Mouse (Mus musculus) liver, embryonic 13.5 days (tissue): ENCODE measurements at regions not wholly inside any gene's neighbourhood (a gene's known extent, or its start where the extent isn't known, plus 50 kb on each side); places are given as distances from the start of the nearest gene placed in this dataset.
"Not testable (repeated sequence)": the region's sequence is repeated elsewhere in the genome, so short reads cannot be mapped to it uniquely, and the experiment has no call there.

Source experiments
- ATAC-seq: fragments of 200-750 bp; cut with Nextera tagmentation; 2 replicates; pipeline ENCODE4 v1.8.0; 2017; ENCODE audit warnings: low read depth, mild to moderate bottlenecking, moderate number of reproducible peaks, moderate library complexity
- DNase-seq: peaks from one replicate; pipeline ENCODE4 v3.0.0; 2022
- H3K27ac ChIP-seq: fragments of 300-500 bp; sonication (generic); 2 replicates; pipeline ENCODE4 v1.5.1; 2015; ENCODE audit warnings: moderate library complexity, mild to moderate bottlenecking, inconsistent platforms
- H3K27me3 ChIP-seq: fragments of 300-500 bp; sonication (generic); 2 replicates; pipeline ENCODE4 v1.6.1; 2015; ENCODE audit warnings: mild to moderate bottlenecking, inconsistent platforms
- H3K36me3 ChIP-seq: fragments of 300-500 bp; sonication (generic); 2 replicates; pipeline ENCODE4 v1.6.1; 2015; ENCODE audit warnings: mild to moderate bottlenecking, inconsistent platforms
- H3K4me1 ChIP-seq: fragments of 300-500 bp; sonication (generic); replicated peaks from 2 replicates; pipeline ENCODE4 v1.6.1; 2015; ENCODE audit warnings: inconsistent platforms
- H3K4me2 ChIP-seq: fragments of 300-500 bp; sonication (generic); 2 replicates; pipeline ENCODE4 v1.6.1; 2015; ENCODE audit warnings: inconsistent platforms, mild to moderate bottlenecking, moderate library complexity
- H3K4me3 ChIP-seq: fragments of 300-500 bp; sonication (generic); replicated peaks from 2 replicates; pipeline ENCODE4 v1.5.1; 2015; ENCODE audit warnings: mild to moderate bottlenecking, inconsistent platforms
- H3K9ac ChIP-seq: fragments of 300-500 bp; sonication (generic); 2 replicates; pipeline ENCODE4 v1.6.1; 2015; ENCODE audit warnings: mild to moderate bottlenecking, inconsistent platforms
- H3K9me3 ChIP-seq: fragments of 300-500 bp; sonication (generic); replicated peaks from 2 replicates; pipeline ENCODE4 v1.6.1; 2016; ENCODE audit warnings: inconsistent platforms
- WGBS: fragments of 180-500 bp; shearing (Covaris S2); methylation state at CpG from one replicate; pipeline ENCODE4 v1.1.7; 2015; ENCODE audit not compliant: insufficient replicate concordance; 5-methylcytosine and 5-hydroxymethylcytosine counted together

- 20% methylated on average over 5 of the region's 5 CpGs for WGBS
- H3K27ac ChIP-seq: no peak overlapping the region
- ATAC-seq: no peak
Measured at GRCm38 (mm10) chr6:53207781-53208180, 79.3 kb upstream of the Creb5 start.

GRCm38 (mm10) chr6:53207361-53207760, 79.7 kb upstream of the Creb5 start:
- H3K4me2 ChIP-seq: no peak overlapping the region
- DNase-seq (no peak), ATAC-seq (no peak)
- no peak overlapping the region for H3K4me3 ChIP-seq
- H3K36me3 ChIP-seq: no peaks in the 10 kb centered on the region
- no peaks in the 10 kb centered on the region for H3K9me3 ChIP-seq
- no peak overlapping the region for H3K27ac ChIP-seq
- 60% methylated on average over 2 of the region's 2 CpGs for WGBS
- H3K4me1 ChIP-seq: no peaks in the 10 kb centered on the region
- H3K9ac ChIP-seq: no peak overlapping the region
- H3K27me3 ChIP-seq: no peaks in the 10 kb centered on the region

More at GRCm38 (mm10) chr6:53207781-53208180, 79.3 kb upstream of the Creb5 start:
- no peak overlapping the region for H3K9ac ChIP-seq
- no peak overlapping the region for H3K4me3 ChIP-seq
- H3K4me1 ChIP-seq: no peaks in the 10 kb centered on the region
- H3K36me3 ChIP-seq: no peaks in the 10 kb centered on the region
- no peaks in the 10 kb centered on the region for H3K27me3 ChIP-seq
- no peak overlapping the region for H3K4me2 ChIP-seq
- H3K9me3 ChIP-seq: no peaks in the 10 kb centered on the region
- no peak for DNase-seq

- 19% methylated on average over 10 of the region's 10 CpGs for WGBS
- H3K4me3 ChIP-seq: no peak overlapping the region
- ATAC-seq: no peak
- H3K4me2 ChIP-seq: no peak overlapping the region
- H3K9me3 ChIP-seq: no peaks in the 10 kb centered on the region
- DNase-seq: no peak
- H3K27ac ChIP-seq: no peak overlapping the region
- no peak overlapping the region for H3K9ac ChIP-seq
- H3K4me1 ChIP-seq: no peaks in the 10 kb centered on the region
- no peaks in the 10 kb centered on the region for H3K36me3 ChIP-seq
- no peaks in the 10 kb centered on the region for H3K27me3 ChIP-seq
Measured at GRCm38 (mm10) chr6:53201281-53201956, 85.7 kb upstream of the Creb5 start.

- Histone ChIP-seq H3K4me3 (no peak overlapping the region), H3K27ac (no peak overlapping the region), H3K4me2 (no peak overlapping the region), H3K4me1 (no peaks in the 10 kb centered on the region), H3K27me3 (no peaks in the 10 kb centered on the region), H3K9me3 (no peaks in the 10 kb centered on the region), H3K9ac (no peak overlapping the region), H3K36me3 (no peaks in the 10 kb centered on the region)
- DNase-seq (no peak), ATAC-seq (no peak)
- 79% methylated on average over 2 of the region's 2 CpGs for WGBS
Measured at GRCm38 (mm10) chr6:53199474-53199873, 87.6 kb upstream of the Creb5 start.

- not testable (repeated sequence) for H3K27me3 ChIP-seq, H3K27ac ChIP-seq, H3K9ac ChIP-seq, H3K4me1 ChIP-seq, DNase-seq, H3K9me3 ChIP-seq, ATAC-seq, H3K4me2 ChIP-seq, H3K36me3 ChIP-seq, H3K4me3 ChIP-seq
- WGBS: 82% methylated on average over 17 of the region's 17 CpGs
Measured at GRCm38 (mm10) chr6:53182131-53182530, 104.9 kb upstream of the Creb5 start.

- ATAC-seq: no peak
- Histone ChIP-seq H3K9ac (no peak overlapping the region), H3K4me3 (no peak overlapping the region), H3K27ac (no peak overlapping the region), H3K36me3 (no peaks in the 10 kb centered on the region), H3K4me1 (peaks cover 17% of the 10 kb centered on the region), H3K27me3 (no peaks in the 10 kb centered on the region), H3K4me2 (peak overlapping the region; percentile 42), H3K9me3 (no peaks in the 10 kb centered on the region)
- DNase-seq: no peak
- 7% methylated on average over 10 of the region's 10 CpGs for WGBS
Measured at GRCm38 (mm10) chr6:53164423-53164841, 96.0 kb upstream of the Jazf1 start.

- Histone ChIP-seq H3K4me2 (no peak overlapping the region), H3K27ac (no peak overlapping the region), H3K9me3 (no peaks in the 10 kb centered on the region), H3K4me1 (peaks cover 17% of the 10 kb centered on the region), H3K9ac (no peak overlapping the region), H3K27me3 (no peaks in the 10 kb centered on the region), H3K4me3 (no peak overlapping the region), H3K36me3 (no peaks in the 10 kb centered on the region)
- 36% methylated on average over 7 of the region's 7 CpGs for WGBS
- no peak for ATAC-seq
- DNase-seq: no peak
Measured at GRCm38 (mm10) chr6:53163091-53163490, 94.7 kb upstream of the Jazf1 start.

GRCm38 (mm10) chr6:53161627-53162026, 93.2 kb upstream of the Jazf1 start:
- Histone ChIP-seq H3K27me3 (no peaks in the 10 kb centered on the region), H3K4me2 (peak overlapping the region; percentile 28), H3K36me3 (no peaks in the 10 kb centered on the region), H3K4me1 (peaks cover 17% of the 10 kb centered on the region), H3K27ac (no peak overlapping the region), H3K9me3 (no peaks in the 10 kb centered on the region), H3K4me3 (no peak overlapping the region), H3K9ac (no peak overlapping the region)
- WGBS: 15% methylated on average over 2 of the region's 2 CpGs
- DNase-seq: no peak
- peak; percentile 84 for ATAC-seq

- ATAC-seq: no peak
- Histone ChIP-seq H3K9ac (no peak overlapping the region), H3K9me3 (no peaks in the 10 kb centered on the region), H3K4me2 (no peak overlapping the region), H3K27me3 (no peaks in the 10 kb centered on the region), H3K4me1 (no peaks in the 10 kb centered on the region), H3K36me3 (no peaks in the 10 kb centered on the region), H3K4me3 (no peak overlapping the region), H3K27ac (no peak overlapping the region)
- WGBS: 47% methylated on average over 4 of the region's 4 CpGs
- no peak for DNase-seq
Measured at GRCm38 (mm10) chr6:53154621-53155020, 86.2 kb upstream of the Jazf1 start.

GRCm38 (mm10) chr6:53147478-53147877, 79.0 kb upstream of the Jazf1 start:
- Histone ChIP-seq H3K9me3 (no peaks in the 10 kb centered on the region), H3K27ac (no peak overlapping the region), H3K9ac (no peak overlapping the region), H3K4me3 (no peak overlapping the region), H3K36me3 (no peaks in the 10 kb centered on the region), H3K4me2 (no peak overlapping the region), H3K4me1 (no peaks in the 10 kb centered on the region), H3K27me3 (no peaks in the 10 kb centered on the region)
- WGBS: 52% methylated on average over 5 of the region's 5 CpGs
- no peak for ATAC-seq
- no peak for DNase-seq

- H3K4me2 ChIP-seq: no peak overlapping the region
- H3K36me3 ChIP-seq: no peaks in the 10 kb centered on the region
- no peaks in the 10 kb centered on the region for H3K9me3 ChIP-seq
- no peak for DNase-seq
- H3K4me3 ChIP-seq: no peak overlapping the region
- ATAC-seq: no peak
- H3K4me1 ChIP-seq: no peaks in the 10 kb centered on the region
- H3K9ac ChIP-seq: no peak overlapping the region
- no peaks in the 10 kb centered on the region for H3K27me3 ChIP-seq
- WGBS: 18% methylated on average over 4 of the region's 4 CpGs
- no peak overlapping the region for H3K27ac ChIP-seq
Measured at GRCm38 (mm10) chr6:53143846-53144584, 75.6 kb upstream of the Jazf1 start.

GRCm38 (mm10) chr6:53134410-53134809, 66.0 kb upstream of the Jazf1 start:
- ATAC-seq: no peak
- H3K4me1 ChIP-seq: no peaks in the 10 kb centered on the region

More at GRCm38 (mm10) chr6:53134410-53134809, 66.0 kb upstream of the Jazf1 start:
- H3K9ac ChIP-seq: no peak overlapping the region
- H3K4me3 ChIP-seq: no peak overlapping the region
- H3K27me3 ChIP-seq: no peaks in the 10 kb centered on the region
- no peak overlapping the region for H3K4me2 ChIP-seq
- no peaks in the 10 kb centered on the region for H3K9me3 ChIP-seq
- no peak for DNase-seq
- WGBS: 48% methylated on average over 2 of the region's 2 CpGs
- no peaks in the 10 kb centered on the region for H3K36me3 ChIP-seq
- no peak overlapping the region for H3K27ac ChIP-seq
